Mouse (Mus musculus): ENCODE results near the gene Tns3.

Gene Tns3

GRCm38 (mm10) chr11:8679221-8679620 lies 14.9 kb upstream of the Tns3 start:
- DNase-seq = no peak

GRCm38 (mm10) chr11:8678260-8678995 lies 14.1 kb upstream of the Tns3 start:
- DNase-seq = no peak

- DNase-seq = no peak
These were observed 11.6 kb upstream of the Tns3 start for GRCm38 (mm10) chr11:8675701-8676474.

- DNase-seq = no peak
These were observed 10.3 kb upstream of the Tns3 start for GRCm38 (mm10) chr11:8674549-8675149.

GRCm38 (mm10) chr11:8671698-8672097 lies 7.4 kb upstream of the Tns3 start:
- DNase-seq = no peak

- no peak for DNase-seq
These were observed 4.8 kb upstream of the Tns3 start for GRCm38 (mm10) chr11:8669138-8669537.

GRCm38 (mm10) chr11:8664797-8665196 lies 462 bp upstream of the Tns3 start:
- no peak for DNase-seq

GRCm38 (mm10) chr11:8663444-8664392 lies 617 bp downstream of the Tns3 start:
- peak; percentile 60 to 75 for DNase-seq

GRCm38 (mm10) chr11:8662706-8663429 lies 1.5 kb downstream of the Tns3 start:
- peak in 1 of 2 experiments; percentile 48 for DNase-seq

- DNase-seq = no peak
These were observed 3.4 kb downstream of the Tns3 start for GRCm38 (mm10) chr11:8660951-8661350.

GRCm38 (mm10) chr11:8659851-8660250 lies 4.5 kb downstream of the Tns3 start:
- DNase-seq = peak; percentile 45 to 60

- peak; percentile 33 to 50 for DNase-seq
These were observed 5.3 kb downstream of the Tns3 start for GRCm38 (mm10) chr11:8659061-8659460.

- peak; percentile 42 to 43 for DNase-seq
These were observed 6.8 kb downstream of the Tns3 start for GRCm38 (mm10) chr11:8657493-8657892.

GRCm38 (mm10) chr11:8656448-8657393 lies 7.6 kb downstream of the Tns3 start:
- peak; percentile 63 to 77 for DNase-seq

- DNase-seq = peak; percentile 85 to 90
These were observed 10.5 kb downstream of the Tns3 start for GRCm38 (mm10) chr11:8653800-8654295.

GRCm38 (mm10) chr11:8652792-8653645 lies 11.3 kb downstream of the Tns3 start:
- no peak for DNase-seq

- DNase-seq = no peak
These were observed 12.1 kb downstream of the Tns3 start for GRCm38 (mm10) chr11:8652116-8652714.

GRCm38 (mm10) chr11:8651448-8652035 lies 12.8 kb downstream of the Tns3 start:
- no peak for DNase-seq

GRCm38 (mm10) chr11:8645609-8646008 lies 18.7 kb downstream of the Tns3 start:
- DNase-seq = no peak
